Mouse (Mus musculus) thymus, adult 2 months (tissue): ENCODE measurements around the gene Lgals4. TPM values are rescaled to one million over a fixed set of nuclear protein-coding genes. Genes with fewer than 3 reads are reported as not detected.

Experiments
- DNase-seq: peaks from one replicate; pipeline ENCODE4 v3.0.0; 2021
- H3K27ac ChIP-seq: fragments of 200-500 bp; 2 replicates; pipeline ENCODE4 v1.5.1; 2012; ENCODE audit warnings: low read length, control low read depth; ENCODE audit not compliant: control insufficient read depth, insufficient read depth
- H3K27me3 ChIP-seq: fragments of 200-500 bp; 2 replicates; pipeline ENCODE4 v1.6.1; 2012; ENCODE audit warnings: mild to moderate bottlenecking, low read length, moderate library complexity, mixed read lengths; ENCODE audit not compliant: control insufficient read depth, insufficient read depth
- H3K36me3 ChIP-seq: fragments of 200-500 bp; 2 replicates; pipeline ENCODE4 v1.6.1; 2012; ENCODE audit warnings: mild to moderate bottlenecking, low read length, moderate library complexity; ENCODE audit not compliant: control insufficient read depth, insufficient read depth
- H3K4me1 ChIP-seq: fragments of 200-500 bp; replicated peaks from 2 replicates; pipeline ENCODE4 v1.6.1; 2012; ENCODE audit warnings: low read length; ENCODE audit not compliant: control insufficient read depth, insufficient read depth
- H3K4me3 ChIP-seq: fragments of 200-500 bp; 2 replicates; pipeline ENCODE4 v1.5.1; 2012; ENCODE audit warnings: mild to moderate bottlenecking, low read length, control low read depth, moderate library complexity; ENCODE audit not compliant: control insufficient read depth, insufficient read depth
- CTCF ChIP-seq: fragments of 200-500 bp; IDR thresholded peaks from 2 replicates; pipeline ENCODE4 v1.5.1; 2012; ENCODE audit warnings: mild to moderate bottlenecking, control low read depth, low read length, moderate library complexity, borderline replicate concordance; ENCODE audit not compliant: control insufficient read depth, poor library complexity, insufficient read depth; ENCODE audit errors: extremely low read depth
- POLR2A ChIP-seq: fragments of 200-500 bp; IDR thresholded peaks from 2 replicates; pipeline ENCODE4 v1.6.1; 2012; ENCODE audit warnings: mild to moderate bottlenecking, low read length, control low read depth, moderate library complexity; ENCODE audit not compliant: control insufficient read depth, poor library complexity, insufficient read depth; ENCODE audit errors: extremely low read depth
- WGBS: fragments of 180-500 bp; shearing (Covaris S2); methylation state at CpG from one replicate; pipeline ENCODE4 v1.1.7; 2018; 5-methylcytosine and 5-hydroxymethylcytosine counted together
- polyA plus RNA-seq: library from polyadenylated mRNA; depleted of rRNA; stranded (reverse); fragments of >200 nt; gene quantifications from 2 replicates; pipeline ENCODE4 v1.2.3, GENCODE M21; 2012

Lgals4 gene
- polyA plus RNA-seq, 1 experiment = 29.7 TPM

DNA sequence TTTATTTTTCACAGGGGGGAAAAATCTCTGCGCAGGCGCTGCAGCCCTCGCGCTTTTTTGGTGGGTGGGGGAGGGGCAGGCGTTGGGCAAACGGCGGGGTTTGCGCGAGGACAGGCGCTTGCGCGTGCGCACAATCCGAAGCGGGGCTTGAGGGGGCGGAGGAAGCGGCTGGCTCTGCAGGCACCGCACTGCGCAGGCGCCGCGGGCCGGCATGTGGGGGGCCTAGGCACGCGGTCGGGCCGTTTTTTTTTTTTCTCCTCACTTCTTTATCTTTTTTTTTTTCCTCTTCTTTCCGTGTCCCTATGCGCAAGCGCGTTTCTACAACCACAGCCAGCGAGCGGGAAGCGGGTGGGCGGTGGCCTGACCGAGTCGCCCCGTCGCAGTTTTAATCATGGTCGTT, 22.4 kb upstream of the Lgals4 start:
- DNase-seq = peak; percentile 94
- Histone ChIP-seq H3K4me1 (peaks cover 27% of the 10 kb centered on the region), H3K36me3 (peaks cover 33% of the 10 kb centered on the region), H3K27me3 (no peaks in the 10 kb centered on the region), H3K27ac (0 out of 2 replicates have a peak overlapping the region, but pooled peaks have one; percentile 29), H3K4me3 (peak overlapping the region; percentile 68)
- under 1% methylated on average over 40 of the region's 40 CpGs for WGBS
- TF ChIP-seq CTCF (no peak), POLR2A (no peak)

DNA sequence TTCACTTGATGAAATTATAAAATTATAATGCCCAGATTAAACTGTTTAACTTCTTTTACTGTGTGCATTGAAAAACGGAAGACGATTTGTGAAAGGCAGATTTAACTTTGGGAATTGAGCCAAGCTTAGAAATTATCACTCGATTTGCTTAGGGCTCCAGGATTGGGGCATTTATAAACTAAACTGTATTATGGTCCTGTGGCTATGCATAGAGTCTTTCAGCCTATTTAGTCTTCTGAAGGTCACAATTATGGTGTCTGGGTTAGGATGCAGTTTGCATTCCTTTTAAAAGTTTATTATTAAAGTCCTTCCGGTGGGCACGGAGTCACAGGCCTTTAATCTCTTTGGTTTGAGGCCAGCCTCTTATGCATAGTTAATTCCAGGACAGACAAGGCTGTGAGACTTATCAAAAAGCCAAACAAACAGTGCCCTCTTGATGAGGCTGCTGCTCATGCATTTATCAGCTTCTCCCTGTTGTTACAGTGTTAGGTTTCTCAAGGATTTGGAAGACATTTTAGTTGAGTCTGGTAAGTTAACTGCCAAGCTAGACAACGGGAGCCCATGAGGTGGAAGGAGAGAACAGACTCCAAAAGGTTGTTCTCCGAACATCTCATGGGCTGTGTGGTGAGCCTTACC, 21.9 kb upstream of the Lgals4 start:
- peak overlapping the region; percentile 68 for H3K4me3 ChIP-seq
- peaks cover 27% of the 10 kb centered on the region for H3K4me1 ChIP-seq
- DNase-seq = no peak
- peaks cover 38% of the 10 kb centered on the region for H3K36me3 ChIP-seq
- H3K27me3 ChIP-seq = no peaks in the 10 kb centered on the region
- no peak for TF ChIP-seq CTCF
- TF ChIP-seq POLR2A = no peak
- WGBS = 4% methylated on average over 7 of the region's 7 CpGs
- H3K27ac ChIP-seq = no peak overlapping the region

DNA sequence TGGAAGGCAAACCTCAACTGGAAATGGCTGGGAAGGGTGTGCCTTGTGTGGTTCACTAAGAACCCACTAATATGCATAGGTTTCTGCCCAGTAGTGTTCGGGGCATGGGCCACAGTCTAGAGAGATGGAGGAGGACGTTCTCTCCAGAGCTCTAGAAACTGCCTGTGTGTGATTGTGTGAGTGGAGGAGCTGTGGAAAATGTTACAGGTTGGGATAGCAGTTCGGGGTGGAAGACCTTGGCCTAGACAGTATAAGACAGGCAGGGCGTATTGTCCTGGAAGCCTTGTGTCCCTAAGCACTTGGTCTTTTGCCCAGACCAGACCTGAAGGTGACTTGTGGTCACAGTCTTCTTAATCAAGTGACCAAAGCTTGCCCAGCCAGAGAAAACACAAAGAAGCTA, 21.2 kb upstream of the Lgals4 start:
- Histone ChIP-seq H3K27me3 (no peaks in the 10 kb centered on the region), H3K4me3 (0 out of 2 replicates have a peak overlapping the region, but pooled peaks have one; percentile 2), H3K36me3 (peaks cover 45% of the 10 kb centered on the region), H3K27ac (no peak overlapping the region), H3K4me1 (peaks cover 27% of the 10 kb centered on the region)
- TF ChIP-seq CTCF = no peak
- 46% methylated on average over 4 of the region's 4 CpGs for WGBS
- DNase-seq = no peak

DNA sequence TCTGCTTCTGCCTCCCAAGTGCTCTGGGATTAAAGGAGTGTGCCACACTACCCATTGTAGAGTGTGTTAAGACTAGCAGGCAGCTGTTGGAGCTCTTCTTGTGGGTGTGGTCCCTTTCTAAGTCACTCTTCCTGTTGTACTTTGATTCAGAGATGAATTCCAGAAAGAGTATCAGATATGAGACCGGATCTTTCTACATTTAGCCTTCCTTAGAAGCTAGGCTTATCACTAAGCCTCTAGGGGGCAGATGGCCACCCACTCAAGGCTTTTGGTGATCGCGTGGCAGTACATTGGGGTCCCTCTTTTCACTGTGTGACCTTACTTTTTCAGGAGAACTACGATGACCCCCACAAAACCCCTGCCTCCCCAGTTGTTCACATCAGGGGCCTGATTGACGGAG, 20.7 kb upstream of the Lgals4 start:
- Histone ChIP-seq H3K36me3 (peaks cover 50% of the 10 kb centered on the region), H3K27me3 (no peaks in the 10 kb centered on the region), H3K27ac (no peak overlapping the region), H3K4me3 (no peak overlapping the region), H3K4me1 (peaks cover 24% of the 10 kb centered on the region)
- 72% methylated on average over 5 of the region's 5 CpGs for WGBS
- no peak for DNase-seq
- no peak for TF ChIP-seq POLR2A
- TF ChIP-seq CTCF = no peak

DNA sequence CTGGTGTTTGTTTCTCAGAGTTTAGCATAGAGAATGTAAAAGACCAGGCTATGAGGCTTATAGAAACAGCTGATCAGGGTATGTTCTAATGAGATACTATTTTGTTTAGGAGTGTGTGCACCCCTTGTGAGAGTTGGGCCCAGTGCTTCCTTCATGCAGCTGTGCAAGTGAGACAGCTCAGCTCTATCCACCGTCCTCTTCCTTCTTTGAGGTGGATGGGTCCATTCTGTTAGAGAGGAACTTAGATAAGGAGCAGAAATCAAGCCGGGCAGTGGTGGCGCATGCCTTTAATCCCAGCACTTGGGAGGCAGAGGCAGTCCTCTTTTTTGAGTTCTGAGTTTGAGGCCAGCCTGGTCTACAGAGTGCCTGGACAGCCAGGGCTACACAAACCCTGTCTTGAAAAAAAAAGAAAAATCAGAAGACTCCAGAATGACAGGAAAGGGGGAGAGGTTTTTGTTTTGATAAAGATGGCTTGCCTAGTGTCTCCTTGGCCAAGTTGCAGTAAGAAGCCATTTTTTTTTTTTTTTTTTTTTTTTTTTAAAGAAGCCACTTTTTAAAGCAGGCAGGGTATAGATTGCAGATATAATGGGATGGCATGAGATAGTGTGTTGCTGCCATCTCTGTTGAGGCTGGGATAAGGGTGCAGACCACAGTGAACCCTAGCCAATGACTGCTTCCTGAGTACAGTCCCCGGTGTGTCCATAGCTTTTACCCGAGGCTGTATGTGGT, 19.2 kb upstream of the Lgals4 start:
- H3K27me3 ChIP-seq = no peaks in the 10 kb centered on the region
- H3K4me1 ChIP-seq = peaks cover 21% of the 10 kb centered on the region
- TF ChIP-seq CTCF = no peak
- DNase-seq = no peak
- H3K27ac ChIP-seq = no peak overlapping the region
- 94% methylated on average over 5 of the region's 5 CpGs for WGBS
- H3K4me3 ChIP-seq = no peak overlapping the region
- peaks cover 65% of the 10 kb centered on the region for H3K36me3 ChIP-seq

DNA sequence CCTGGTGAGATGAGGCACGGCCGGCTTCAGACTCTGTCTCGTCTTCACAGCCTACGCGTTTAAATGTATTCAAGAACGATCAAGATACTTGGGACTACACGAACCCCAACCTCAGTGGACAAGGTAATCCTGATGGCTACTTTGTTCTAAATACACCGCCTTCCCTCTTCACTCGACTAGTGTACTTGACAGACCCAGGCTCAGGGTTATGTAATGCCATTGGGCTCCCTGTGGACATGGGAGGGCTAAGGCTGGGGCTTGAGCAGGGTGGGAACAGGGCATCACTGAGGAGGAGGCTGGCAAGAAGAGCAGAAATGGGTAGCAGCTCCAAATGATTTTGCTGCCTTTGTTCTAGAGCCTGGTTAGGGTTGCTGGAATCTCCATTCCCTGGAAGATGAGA, 18.4 kb upstream of the Lgals4 start:
- no peak for DNase-seq
- no peaks in the 10 kb centered on the region for H3K27me3 ChIP-seq
- peaks cover 26% of the 10 kb centered on the region for H3K4me1 ChIP-seq
- TF ChIP-seq POLR2A (no peak), CTCF (no peak)
- H3K27ac ChIP-seq = no peak overlapping the region
- peaks cover 73% of the 10 kb centered on the region for H3K36me3 ChIP-seq
- 97% methylated on average over 9 of the region's 9 CpGs for WGBS
- no peak overlapping the region for H3K4me3 ChIP-seq
